20 mouse cellular contexts compared by ENCODE assay signal in genomic region chr16:35921676-35922235, GRCm38 (mm10).
"Had no signal": no experiment of that assay in that cellular context is flagged by ENCODE, and none has a peak within 500 bp of the region (broad histone marks: within the 10 kb centered on the region; RNA-seq: fewer than 3 reads in every experiment).

No protein-coding gene starts in this region.

- ATAC-seq: inflammation-experienced regulatory T-cells, adult 6 months; intestine, embryonic 16.5 days; midbrain, embryonic 13.5 days; midbrain, embryonic 16.5 days had no signal

- H3K4me1 ChIP-seq: liver, embryonic 15.5 days; lung, embryonic 15.5 days; midbrain, embryonic 10.5 days; midbrain, embryonic 13.5 days; neural tube, embryonic 13.5 days had no signal

- H3K9ac ChIP-seq: liver, embryonic 15.5 days; lung, embryonic 15.5 days; midbrain, embryonic 13.5 days; neural tube, embryonic 13.5 days had no signal

- H3K27ac ChIP-seq: kidney, postnatal 0 days; left cerebral cortex, adult 2 months; liver, embryonic 15.5 days; lung, embryonic 15.5 days; midbrain, embryonic 10.5 days; midbrain, embryonic 13.5 days; neural tube, embryonic 13.5 days; stomach, postnatal 0 days had no signal

- H3K27me3 ChIP-seq: liver, embryonic 15.5 days; lung, embryonic 15.5 days; megakaryocyte, embryonic 14.5 days; midbrain, embryonic 13.5 days; neural tube, embryonic 13.5 days had no signal

- H3K4me3 ChIP-seq: left cerebral cortex, adult 2 months; liver, embryonic 15.5 days; lung, embryonic 15.5 days; megakaryocyte, embryonic 14.5 days; midbrain, embryonic 10.5 days; midbrain, embryonic 13.5 days; myocyte; neural tube, embryonic 13.5 days had no signal

- H3K9me3 ChIP-seq: liver, embryonic 15.5 days; lung, embryonic 15.5 days; megakaryocyte, embryonic 14.5 days; midbrain, embryonic 10.5 days; midbrain, embryonic 13.5 days; neural tube, embryonic 13.5 days had no signal

- H3K36me3 ChIP-seq: liver, embryonic 15.5 days; lung, embryonic 15.5 days; midbrain, embryonic 10.5 days; midbrain, embryonic 13.5 days; neural tube, embryonic 13.5 days had no signal

- DNase-seq: layer of hippocampus, postnatal 36 days; lung, adult 18-20 months; lung, postnatal 10 days; lung, postnatal 36 days; retina, postnatal 1 day; right cerebral cortex, postnatal 25 days; thymus, postnatal 36 days had no signal
